Mouse (Mus musculus): Measurements from ENCODE around the gene Ccdc60. TPM values are rescaled to one million over a fixed set of nuclear protein-coding genes. Genes with fewer than 3 reads are reported as not detected.

Ccdc60 gene
- total RNA-seq, 2 experiments from 2014 or later, result not detected

DNA sequence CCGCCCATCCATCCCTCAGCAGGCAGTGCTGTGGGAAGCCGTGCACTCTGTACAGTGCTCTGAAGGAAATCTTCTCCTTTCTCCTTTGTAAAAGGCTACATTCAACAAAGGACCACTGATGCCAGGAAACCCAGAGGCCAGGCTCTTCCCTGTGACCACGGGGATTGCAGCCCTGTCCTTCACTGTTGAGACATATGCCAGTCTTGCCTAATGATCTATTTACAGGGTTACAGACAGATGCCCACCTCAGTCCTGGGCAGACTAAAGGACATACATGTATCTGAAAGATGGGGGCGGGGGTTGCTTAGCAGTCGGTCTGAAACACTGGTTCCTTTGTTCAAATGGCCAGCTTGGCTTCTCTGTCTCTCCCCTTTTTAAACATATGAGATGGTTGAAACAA, 14.4 kb downstream of the Ccdc60 start:
- no peak for DNase-seq
- intact Hi-C loops (cut with DNase I), result no loop called here

DNA sequence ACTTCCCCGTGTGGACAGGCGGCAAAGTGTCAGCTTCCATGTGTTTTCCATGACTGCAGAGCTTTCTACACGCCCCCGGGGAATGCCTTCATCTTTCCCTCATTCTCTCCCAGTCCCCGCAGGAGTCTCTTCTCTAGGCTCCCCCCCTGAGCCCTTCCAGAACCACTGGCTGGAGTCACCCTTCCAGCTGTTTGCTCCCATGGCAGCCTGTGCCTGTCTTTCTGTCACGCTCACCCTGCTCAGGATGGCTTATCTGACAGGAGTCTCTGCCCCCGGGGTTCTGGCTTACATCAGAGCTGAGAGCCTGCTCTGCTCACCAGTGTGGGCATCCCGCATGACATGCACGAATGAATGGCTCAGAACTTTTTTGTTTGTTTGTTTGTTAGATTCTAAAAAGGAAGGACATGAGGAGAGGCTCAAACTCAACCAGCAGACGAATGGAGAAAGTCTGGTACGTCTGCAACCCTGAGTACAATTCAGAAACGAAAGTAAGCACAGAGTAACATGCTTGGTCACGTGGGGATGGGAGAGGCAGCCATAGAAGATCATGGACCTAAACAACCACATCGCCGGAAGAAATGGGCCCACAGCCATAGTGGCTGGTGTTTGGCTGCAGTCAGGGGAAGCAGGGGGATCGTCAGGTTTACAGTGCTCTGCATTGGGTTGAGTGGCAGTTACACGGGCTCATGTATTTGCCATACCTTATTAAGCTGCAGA, 17.1 kb downstream of the Ccdc60 start:
- no peak for DNase-seq
- intact Hi-C loops (cut with DNase I), result no loop called here

DNA sequence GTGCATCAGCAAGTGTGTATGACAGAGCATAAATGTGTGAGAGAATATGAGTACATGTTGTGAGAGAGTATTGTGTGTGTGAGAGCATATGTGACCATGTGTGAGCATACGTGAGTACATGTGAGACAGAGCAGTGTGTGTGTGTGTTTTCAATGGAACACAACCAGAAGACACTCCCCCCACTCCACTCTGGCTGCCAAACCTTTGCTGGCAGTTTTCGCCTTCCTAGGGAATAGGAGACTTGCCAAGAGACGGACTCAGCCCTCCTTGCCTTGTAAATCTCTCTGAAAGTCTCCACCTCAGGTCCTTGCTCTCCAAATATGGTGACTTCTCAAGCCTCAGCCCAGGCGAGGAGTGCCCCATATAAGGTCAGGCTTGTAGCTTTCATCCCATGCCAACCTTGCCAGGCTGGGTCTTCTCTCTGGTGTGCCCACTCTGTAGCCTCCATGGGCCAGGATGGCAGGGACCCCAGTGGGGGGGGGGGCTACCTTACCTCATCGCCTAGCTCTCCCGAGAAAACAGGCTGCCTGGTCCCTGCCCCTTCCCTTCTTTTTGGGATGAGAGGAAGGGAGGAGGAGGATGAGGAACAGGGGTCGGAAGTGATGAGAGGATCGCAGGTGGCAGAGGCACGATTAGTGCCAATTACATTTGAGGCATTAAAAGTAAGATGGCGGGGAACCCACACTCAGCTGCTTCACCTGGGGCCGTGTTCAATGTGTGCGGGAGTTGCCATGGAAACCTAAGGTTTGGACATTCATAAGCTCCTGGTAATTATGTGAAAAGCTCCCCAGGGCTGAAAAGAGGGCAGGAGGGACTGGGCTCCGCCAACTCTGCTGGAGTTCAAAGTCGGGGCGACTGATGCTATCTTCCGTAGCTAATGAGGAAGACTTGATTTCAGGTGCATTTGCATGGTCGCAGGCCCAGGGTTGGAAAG, 19.3 kb downstream of the Ccdc60 start:
- no peak for DNase-seq
- intact Hi-C loops (cut with DNase I), result no loop called here

DNA sequence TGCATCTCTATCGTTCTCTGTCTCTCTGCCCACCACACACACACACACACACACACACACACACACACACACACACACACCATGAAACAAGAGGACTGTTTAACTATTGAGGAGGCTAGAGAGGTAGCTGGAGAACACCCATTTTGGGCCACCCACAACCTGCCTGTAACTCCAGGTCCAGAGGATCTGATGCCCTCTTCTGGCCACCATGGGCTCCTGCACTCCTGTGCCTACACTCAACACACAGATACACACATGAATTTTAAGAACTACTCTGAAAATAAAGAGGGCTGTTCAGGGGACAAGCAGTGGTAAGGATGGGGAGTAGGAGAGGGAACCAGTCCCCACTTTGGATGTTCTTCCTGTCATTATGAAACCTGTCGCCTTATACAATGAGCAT, 26.1 kb downstream of the Ccdc60 start:
- intact Hi-C loops (cut with DNase I), result no loop called here
- no peak for DNase-seq

DNA sequence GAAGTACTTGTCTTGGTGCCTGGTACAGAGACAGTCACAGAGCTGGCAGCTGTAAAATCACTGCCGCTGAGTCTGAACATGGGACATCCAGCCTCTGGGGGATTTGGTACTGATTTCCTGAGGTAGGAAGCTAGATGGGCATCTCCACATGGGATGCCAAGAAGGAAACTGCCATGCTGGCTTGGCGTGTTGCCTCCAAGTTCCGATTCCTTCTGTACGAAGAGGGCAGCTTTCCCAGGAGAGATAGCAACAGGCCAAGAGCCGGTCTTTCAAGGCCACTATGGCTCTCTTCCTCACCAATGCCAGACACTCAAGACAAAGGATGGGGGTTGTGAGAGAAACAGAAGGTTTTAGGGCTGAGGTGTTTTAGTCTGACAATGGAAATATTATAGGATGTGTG, 26.8 kb downstream of the Ccdc60 start:
- DNase-seq, result no peak
- intact Hi-C loops (cut with DNase I), result no loop called here

DNA sequence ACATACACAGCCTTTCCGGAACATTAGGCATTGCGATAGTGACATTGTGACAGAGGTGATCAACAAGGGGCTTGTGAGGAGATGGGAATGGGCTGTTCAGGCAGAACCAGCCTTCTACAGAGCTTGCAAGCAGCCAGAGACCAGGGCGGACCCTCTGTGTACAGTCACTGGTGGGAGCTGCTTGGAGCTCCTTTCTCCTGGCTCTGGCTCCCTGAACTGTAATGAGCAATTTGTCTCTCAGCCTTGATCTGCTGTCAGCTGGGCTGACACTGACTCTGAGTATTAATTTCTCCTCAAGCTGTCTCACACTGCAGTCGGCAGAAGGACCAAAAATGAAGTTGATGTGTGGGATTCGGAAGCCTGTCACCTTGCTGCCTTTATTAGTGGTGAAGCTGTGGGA, 28.4 kb downstream of the Ccdc60 start:
- DNase-seq, result no peak
- intact Hi-C loops (cut with DNase I), result no loop called here

DNA sequence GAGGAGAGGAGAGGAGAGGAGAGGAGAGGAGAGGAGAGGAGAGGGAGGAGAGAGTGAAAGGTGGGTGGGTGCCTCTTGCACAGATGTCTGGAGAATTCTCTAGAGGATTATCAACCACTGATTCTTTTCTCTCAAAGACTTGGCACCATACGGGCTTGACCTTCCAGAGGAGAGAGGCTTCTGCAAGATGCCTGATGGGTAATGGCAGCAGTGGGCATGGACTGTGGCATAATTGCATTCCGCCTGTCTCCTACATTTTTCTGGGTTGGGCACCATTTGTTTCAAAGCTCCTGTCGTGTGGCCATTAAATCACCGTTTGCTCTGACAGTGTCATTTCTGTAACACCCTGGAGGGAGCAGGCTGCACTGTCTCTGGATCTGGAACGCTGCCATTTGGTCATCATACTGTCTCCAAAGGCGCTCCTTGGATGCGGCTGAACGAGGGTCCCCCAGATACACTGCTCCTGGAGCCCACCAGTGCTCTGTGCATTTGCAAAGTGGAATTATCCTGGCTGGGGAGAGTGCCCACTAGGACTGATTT, 30.4 kb downstream of the Ccdc60 start:
- intact Hi-C loops (cut with DNase I), result no loop called here
- no peak for DNase-seq

DNA sequence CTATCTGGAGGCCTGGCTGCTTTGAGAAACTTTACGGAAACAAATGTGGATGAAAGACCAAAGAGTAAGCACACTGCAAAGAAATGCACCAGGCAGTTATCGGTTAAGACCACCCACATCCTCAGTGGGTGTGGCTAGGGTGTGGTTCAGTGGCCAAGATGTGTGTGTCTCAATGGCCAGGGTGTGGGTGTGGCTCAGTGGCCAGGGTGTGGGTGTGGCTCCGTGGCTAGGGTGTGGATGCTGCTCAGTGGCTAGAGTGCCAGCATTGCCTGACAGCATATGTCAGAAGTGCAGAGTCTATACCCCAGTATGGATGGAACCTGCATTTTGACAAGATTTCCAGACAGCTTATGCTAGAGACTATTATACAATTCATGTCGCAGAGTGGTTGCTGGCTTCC, 34.9 kb downstream of the Ccdc60 start:
- intact Hi-C loops (cut with DNase I), result no loop called here
- no peak for DNase-seq

DNA sequence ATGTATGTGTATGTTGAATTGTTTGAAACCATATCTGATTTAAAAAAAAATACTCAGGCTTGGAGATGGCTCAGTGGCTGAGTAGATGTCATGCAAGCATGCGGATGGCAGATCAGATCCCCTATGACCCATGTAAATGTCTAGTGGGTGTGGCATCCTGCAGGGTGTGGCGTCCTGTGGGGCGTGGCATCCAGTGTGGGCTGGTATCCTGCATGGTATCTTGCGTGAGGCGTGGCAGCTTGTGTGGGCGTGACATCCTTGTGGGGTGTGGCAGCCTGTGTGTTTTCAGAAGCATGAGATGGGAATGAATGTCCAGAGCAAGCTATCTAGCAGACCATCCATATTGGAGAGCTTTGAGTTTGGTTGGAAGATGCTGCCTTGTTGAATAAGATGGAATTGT, 36.6 kb downstream of the Ccdc60 start:
- DNase-seq, result no peak
- intact Hi-C loops (cut with DNase I), result no loop called here

DNA sequence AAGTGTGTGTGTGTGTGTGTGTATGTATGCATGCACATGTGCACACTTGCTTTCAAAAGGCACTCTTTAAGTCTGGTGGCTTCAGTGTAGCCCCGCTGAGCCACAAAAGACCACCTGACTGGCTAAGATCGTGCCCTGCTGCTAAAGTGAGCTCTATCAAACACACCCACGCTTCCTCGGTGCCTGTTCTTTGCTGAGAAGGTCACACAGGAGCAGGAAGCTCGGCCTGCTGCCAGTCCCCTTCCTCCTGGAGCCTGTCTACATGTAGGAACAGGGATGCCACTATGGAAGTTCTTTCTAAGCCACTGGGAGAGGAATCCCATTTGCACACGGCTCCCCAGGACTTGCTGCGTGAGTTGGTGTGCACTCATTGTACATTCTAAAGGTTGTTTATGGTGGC, 42.1 kb downstream of the Ccdc60 start:
- no peak for DNase-seq
- intact Hi-C loops (cut with DNase I), result no loop called here

DNA sequence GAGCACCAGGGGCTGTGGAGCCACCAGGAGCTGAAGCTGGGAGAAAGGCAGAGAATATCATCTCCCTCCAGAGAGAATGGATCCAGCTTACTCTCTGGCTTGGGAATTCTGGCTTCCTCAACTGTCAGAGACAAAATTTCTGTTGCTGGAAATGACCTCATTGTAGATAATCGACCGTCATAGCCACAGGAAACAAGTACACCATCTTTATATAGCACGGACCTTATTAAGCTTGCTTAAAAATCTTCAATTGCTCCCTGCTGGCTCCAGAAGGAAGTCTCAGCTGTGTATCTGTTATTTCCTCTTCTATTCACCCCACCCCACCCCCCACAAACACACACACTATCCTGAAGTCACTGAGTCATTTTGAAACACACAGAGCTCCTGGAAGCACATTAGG, 44.3 kb downstream of the Ccdc60 start:
- intact Hi-C loops (cut with DNase I), result no loop called here
- DNase-seq, result no peak

DNA sequence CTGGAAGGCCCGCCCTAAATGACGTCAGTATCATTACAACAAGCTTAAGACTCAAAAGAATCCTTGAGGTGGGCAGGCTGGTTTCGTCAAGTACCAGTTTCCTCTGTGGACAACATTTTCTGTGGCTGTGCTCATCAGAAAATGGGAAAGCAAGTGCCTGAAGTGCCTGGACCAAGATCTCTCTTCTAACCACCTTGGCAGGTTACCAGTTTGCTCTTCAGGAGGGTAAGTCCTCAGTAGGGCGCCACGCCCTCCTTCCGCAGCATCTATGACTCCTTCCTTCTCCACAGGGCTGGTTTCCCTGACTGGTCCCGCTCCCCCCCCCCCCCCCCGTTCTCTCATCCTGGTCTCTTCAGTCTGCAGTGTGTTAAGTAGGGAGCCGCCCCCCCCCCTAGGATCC, 45.2 kb downstream of the Ccdc60 start:
- intact Hi-C loops (cut with DNase I), result no loop called here

DNA sequence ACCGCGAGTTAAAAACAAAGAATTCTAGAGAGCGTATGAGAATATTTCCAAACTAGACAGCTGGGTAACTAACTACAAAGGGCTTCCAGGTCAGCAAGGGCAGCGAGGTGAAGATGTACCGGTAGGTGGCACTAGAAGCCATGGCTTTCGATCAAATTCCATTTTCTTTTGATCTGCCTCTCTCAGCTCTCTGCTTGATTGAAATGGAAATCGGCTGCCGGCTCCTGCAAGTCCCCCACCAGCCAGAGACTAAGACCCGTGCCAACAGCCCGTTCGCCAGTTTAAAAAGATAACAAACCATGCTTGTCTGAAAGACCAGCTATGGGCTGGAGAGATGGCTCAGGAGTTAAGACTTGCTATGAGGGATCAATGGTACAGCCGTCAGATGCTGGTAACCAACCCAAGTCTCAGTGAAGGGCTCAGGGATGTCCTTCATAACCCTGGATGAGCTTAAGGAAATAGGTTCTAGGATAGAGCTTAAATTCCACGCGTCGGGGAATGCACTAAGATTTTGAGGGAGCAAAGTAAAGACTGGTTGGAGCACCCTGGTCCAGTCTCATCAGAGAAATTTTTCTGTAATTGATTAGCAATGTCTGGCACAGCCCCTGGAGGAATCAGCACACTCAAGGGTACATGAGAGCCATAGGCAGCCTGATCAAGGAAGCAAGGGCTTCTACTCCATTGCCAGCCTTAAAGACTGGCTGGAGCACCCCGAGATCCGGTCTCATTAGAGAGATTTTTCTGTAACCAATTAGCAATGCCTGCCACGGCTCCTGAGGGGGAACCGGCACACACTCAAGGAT, 56.7 kb downstream of the Ccdc60 start:
- intact Hi-C loops (cut with DNase I), result loop anchor here (1.0 to 10.0 kb wide), 5 partner anchors 155 to 833 kb away; partner anchors contain the start of gene Srrm4
- DNase-seq, result peak; percentile 40 to 68

More for the DNA sequence above, 45.2 kb downstream of the Ccdc60 start:
- DNase-seq, result no peak

DNA sequence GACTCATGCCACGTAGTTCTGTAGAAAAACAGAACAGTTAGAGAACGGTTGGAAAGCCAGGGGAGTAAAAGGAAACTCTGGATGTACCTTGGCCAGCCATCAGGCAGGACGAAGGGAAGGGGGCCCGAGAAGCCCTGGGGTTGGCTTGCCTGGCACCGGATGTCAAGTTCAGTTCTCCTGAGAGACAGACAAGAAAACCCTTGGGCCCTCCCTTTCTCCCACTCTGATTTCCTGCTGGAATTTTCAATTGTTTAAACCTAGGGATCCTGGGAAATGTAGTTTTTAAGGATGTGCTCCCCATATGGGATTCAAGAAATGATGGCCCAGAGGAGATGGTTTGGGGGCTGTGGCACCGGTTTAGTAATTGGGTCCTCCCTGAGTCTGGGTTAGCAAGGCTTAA, 60.4 kb downstream of the Ccdc60 start:
- no peak for DNase-seq
- intact Hi-C loops (cut with DNase I), result no loop called here

DNA sequence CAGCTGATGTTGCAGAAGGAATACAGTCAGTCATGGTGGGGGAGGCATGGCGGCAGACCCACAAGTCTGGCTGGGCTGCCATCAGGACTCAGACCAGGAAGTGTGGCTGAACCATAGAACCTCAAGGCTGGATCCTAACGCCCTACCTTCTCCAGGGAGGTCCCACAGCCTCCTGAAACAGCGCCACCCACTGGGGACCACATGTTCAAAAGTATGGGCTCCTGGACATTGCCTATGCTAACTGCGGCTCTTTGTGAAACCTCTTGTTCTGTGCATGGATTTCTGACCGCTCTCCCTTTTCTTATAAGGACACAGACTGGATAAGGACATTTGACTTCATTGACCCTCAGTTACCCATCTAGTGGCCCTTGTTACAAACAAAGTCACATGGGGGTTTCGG, 64.8 kb downstream of the Ccdc60 start:
- intact Hi-C loops (cut with DNase I), result no loop called here
- DNase-seq, result no peak

DNA sequence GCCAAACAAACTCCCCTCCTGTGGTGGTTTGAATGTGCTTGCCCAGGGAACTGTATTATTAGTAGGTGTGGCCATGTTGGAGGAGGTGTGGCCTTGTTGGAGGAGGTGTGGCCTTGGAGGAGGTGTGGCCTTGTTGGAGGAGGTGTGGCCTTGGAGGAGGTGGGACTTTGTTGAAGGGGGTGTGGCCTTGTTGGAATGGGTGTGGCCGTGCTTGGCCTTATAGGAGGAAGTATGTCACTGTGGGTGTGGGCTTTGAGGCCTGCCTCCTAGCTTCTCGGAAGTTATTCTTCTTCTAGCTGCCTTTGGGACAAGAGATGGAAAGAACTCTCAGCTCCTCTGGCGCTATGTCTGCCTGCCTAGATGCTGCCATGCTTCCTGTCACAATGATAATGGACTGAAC, 66.9 kb downstream of the Ccdc60 start:
- intact Hi-C loops (cut with DNase I), result no loop called here
- no peak for DNase-seq

DNA sequence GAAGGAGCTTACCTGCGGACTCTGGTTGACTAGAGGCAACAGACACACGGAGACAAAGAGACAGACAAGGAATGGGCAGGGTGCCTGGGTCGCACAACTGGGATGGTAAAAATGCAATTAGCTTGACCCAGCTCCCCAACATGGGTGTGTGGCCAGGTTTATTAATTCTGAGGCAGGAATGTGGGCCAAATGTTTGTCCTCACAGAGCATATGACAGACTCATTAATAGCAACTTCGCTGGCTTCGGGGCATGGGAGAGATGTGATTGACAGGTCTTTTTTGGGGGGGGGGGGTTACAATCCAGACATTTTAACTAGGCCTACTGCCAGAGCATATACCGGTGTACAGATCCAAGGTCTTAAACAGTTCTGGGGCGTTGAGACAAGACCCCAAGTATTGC, 69.5 kb downstream of the Ccdc60 start:
- intact Hi-C loops (cut with DNase I), result no loop called here
- no peak for DNase-seq

DNA sequence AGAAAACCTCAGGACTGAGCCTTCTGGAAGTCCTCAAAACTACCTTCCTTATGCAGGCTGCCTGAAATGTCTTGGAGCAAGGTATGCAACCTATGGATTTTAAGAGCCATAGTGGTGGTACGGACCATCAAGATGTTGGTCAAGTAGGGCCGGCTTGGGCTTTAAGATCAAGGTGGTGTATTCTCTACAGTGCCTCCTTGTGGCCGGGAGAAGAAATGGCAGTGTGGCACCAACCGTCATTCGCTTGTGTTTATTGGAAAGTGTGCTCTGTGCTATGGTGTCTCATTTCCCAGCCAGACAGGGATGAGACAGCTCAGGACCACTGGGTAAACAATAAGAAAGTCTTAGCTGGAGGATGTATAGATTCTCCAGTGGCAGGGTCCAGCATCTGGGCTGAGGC, 76.1 kb downstream of the Ccdc60 start:
- intact Hi-C loops (cut with DNase I), result loop anchor here (5.0 kb wide), 2 partner anchors 90 to 180 kb away; no protein-coding TSS in a partner anchor
- DNase-seq, result no peak

DNA sequence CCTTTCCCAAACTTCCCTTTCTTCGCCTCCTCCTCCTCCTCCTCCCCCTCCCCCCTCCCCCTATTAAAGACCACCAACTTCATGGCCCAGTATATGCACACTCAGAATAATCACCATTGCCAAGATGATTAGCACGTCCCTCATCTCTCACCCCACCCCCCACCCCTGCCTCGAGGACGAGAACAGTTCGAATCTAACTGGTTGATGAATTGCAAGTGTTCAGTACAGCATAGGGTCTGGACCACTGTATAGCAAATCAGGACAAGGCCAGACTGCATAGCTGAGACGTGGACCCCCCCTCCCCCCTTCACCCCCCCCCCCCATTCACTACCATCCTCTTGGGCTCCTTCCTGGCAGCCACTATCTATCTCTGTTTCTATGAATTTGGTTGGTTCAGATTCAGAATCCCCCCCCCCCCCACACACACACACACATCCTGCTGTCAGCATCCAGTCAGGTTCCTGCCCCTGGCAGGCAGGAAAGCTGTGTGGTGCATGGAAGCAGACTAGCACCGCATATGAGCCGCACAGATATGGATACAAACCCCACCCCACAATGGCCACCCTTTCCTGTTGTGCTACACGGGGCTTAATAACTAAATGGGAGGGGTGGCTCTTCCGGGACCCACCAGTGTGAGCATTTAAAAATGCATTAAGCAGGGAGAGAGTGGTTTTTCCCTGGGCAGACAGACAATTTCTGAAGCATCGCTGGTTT, 79.2 kb downstream of the Ccdc60 start:
- no peak for DNase-seq
- intact Hi-C loops (cut with DNase I), result loop anchor here (5.0 kb wide), 2 partner anchors 87 to 177 kb away; no protein-coding TSS in a partner anchor

All from heart, postnatal 14 days (tissue).